27 mouse cellular contexts compared by ENCODE assay signal in genomic region chr3:58881016-58881415, GRCm38 (mm10). TPM values are rescaled to one million over a fixed set of nuclear protein-coding genes. Genes with fewer than 3 reads are reported as not detected.
DNase-seq lines count a peak whose midpoint lies in the region; ATAC-seq and TF ChIP-seq lines count a peak whose summit lies in the region.
"Had no signal": no experiment of that assay in that cellular context is flagged by ENCODE, and none has a peak within 500 bp of the region (broad histone marks: within the 10 kb centered on the region; RNA-seq: fewer than 3 reads in every experiment).

No protein-coding gene starts in this region.

- TF ChIP-seq CTCF in thymus, adult 2 months (IDR thresholded peaks at IDR 0.05; ENCODE audit: borderline replicate concordance, control insufficient read depth, extremely low read depth, insufficient read depth, low read length, poor library complexity): no peak

- WGBS in forebrain, embryonic 12.5 days: 44% methylated on average over 1 of the region's 1 CpGs
- WGBS in forebrain, embryonic 10.5 days: 58% methylated on average over 1 of the region's 1 CpGs
- WGBS in thymus, adult 2 months: 97% methylated on average over 1 of the region's 1 CpGs

- no peak overlapping the region for H3K9ac ChIP-seq in forebrain, embryonic 12.5 days
- H3K9ac ChIP-seq: embryonic facial prominence, embryonic 15.5 days; forebrain, embryonic 13.5 days; heart, embryonic 13.5 days; hindbrain, embryonic 12.5 days had no signal

- H3K4me3 ChIP-seq in forebrain, embryonic 12.5 days (replicated peaks): no peak overlapping the region
- H3K4me3 ChIP-seq in forebrain, embryonic 10.5 days: no peak overlapping the region
- H3K4me3 ChIP-seq in thymus, adult 2 months (ENCODE audit: control insufficient read depth, insufficient read depth, low read length): no peak overlapping the region
- H3K4me3 ChIP-seq: embryonic facial prominence, embryonic 15.5 days; erythroblast, embryonic 14.5 days; forebrain, embryonic 13.5 days; gastrocnemius, adult 2 months; heart, embryonic 13.5 days; hindbrain, embryonic 12.5 days had no signal

- peak; percentile 31 for ATAC-seq in forebrain, embryonic 12.5 days (ENCODE audit: low FRiP score)
- ATAC-seq: CD4-positive, CD25-positive, alpha-beta regulatory T cell, adult 4 months; forebrain, embryonic 13.5 days; hindbrain, embryonic 16.5 days had no signal

- no peaks in the 10 kb centered on the region for H3K36me3 ChIP-seq in forebrain, embryonic 12.5 days (replicated peaks)
- no peaks in the 10 kb centered on the region for H3K36me3 ChIP-seq in forebrain, embryonic 10.5 days (replicated peaks)
- no peaks in the 10 kb centered on the region for H3K36me3 ChIP-seq in thymus, adult 2 months (ENCODE audit: control insufficient read depth, insufficient read depth, low read length)
- H3K36me3 ChIP-seq: embryonic facial prominence, embryonic 15.5 days; G1E; heart, embryonic 13.5 days; hindbrain, embryonic 12.5 days had no signal

- H3K4me2 ChIP-seq in forebrain, embryonic 12.5 days: no peak overlapping the region
- H3K4me2 ChIP-seq: embryonic facial prominence, embryonic 15.5 days; forebrain, embryonic 13.5 days; heart, embryonic 13.5 days; hindbrain, embryonic 12.5 days had no signal

- H3K27me3 ChIP-seq in forebrain, embryonic 12.5 days: no peaks in the 10 kb centered on the region
- H3K27me3 ChIP-seq in forebrain, embryonic 10.5 days (ENCODE audit: poor library complexity, severe bottlenecking): 0 out of 2 replicates have a peak, but pooled peaks cover 7% of the 10 kb centered on the region
- H3K27me3 ChIP-seq in thymus, adult 2 months (ENCODE audit: control insufficient read depth, insufficient read depth, low read length): no peaks in the 10 kb centered on the region
- H3K27me3 ChIP-seq: embryonic facial prominence, embryonic 15.5 days; forebrain, embryonic 13.5 days; heart, embryonic 13.5 days; hindbrain, embryonic 12.5 days had no signal

- H3K4me1 ChIP-seq in forebrain, embryonic 12.5 days: peaks cover 10% of the 10 kb centered on the region
- H3K4me1 ChIP-seq in forebrain, embryonic 10.5 days: peaks cover 47% of the 10 kb centered on the region
- H3K4me1 ChIP-seq in thymus, adult 2 months (replicated peaks; ENCODE audit: control insufficient read depth, insufficient read depth, low read length): no peaks in the 10 kb centered on the region
- H3K4me1 ChIP-seq: embryonic facial prominence, embryonic 15.5 days had no signal

- no peak for TF ChIP-seq POLR2A in thymus, adult 2 months (IDR thresholded peaks at IDR 0.05; ENCODE audit: control insufficient read depth, extremely low read depth, insufficient read depth, low read length, poor library complexity)

- no peak overlapping the region for H3K27ac ChIP-seq in forebrain, embryonic 12.5 days
- H3K27ac ChIP-seq in forebrain, embryonic 10.5 days: no peak overlapping the region
- H3K27ac ChIP-seq in thymus, adult 2 months (ENCODE audit: control insufficient read depth, insufficient read depth, low read length): no peak overlapping the region
- H3K27ac ChIP-seq: embryonic facial prominence, embryonic 15.5 days; forebrain, embryonic 13.5 days; gastrocnemius, adult 2 months; heart, embryonic 13.5 days; hindbrain, embryonic 12.5 days had no signal

- no peaks in the 10 kb centered on the region for H3K9me3 ChIP-seq in forebrain, embryonic 12.5 days
- H3K9me3 ChIP-seq in forebrain, embryonic 10.5 days: no peaks in the 10 kb centered on the region
- H3K9me3 ChIP-seq: embryonic facial prominence, embryonic 15.5 days; forebrain, embryonic 13.5 days; G1E; heart, embryonic 13.5 days; hindbrain, embryonic 12.5 days had no signal

- DNase-seq in embryo, embryonic 10.5 days (ENCODE audit: low spot score): peak; percentile 47
- DNase-seq in embryo, embryonic 10 days (ENCODE audit: low spot score): no peak
- DNase-seq in forebrain, embryonic 10.5 days (ENCODE audit: extremely low spot score, low spot score): no peak
- DNase-seq in Muller cell, postnatal 12 days (ENCODE audit: inconsistent ontology term): peak; percentile 86
- peak; percentile 92 for DNase-seq in retina, postnatal 1 day
- DNase-seq in thymus, adult 2 months: no peak
- DNase-seq: adrenal gland, postnatal 14 days; B cell, adult 2 months; cerebellum, adult 18-20 months; cerebellum, adult 9-11 months; cerebellum, postnatal 36 days; gastrocnemius, adult 2 months; gastrocnemius, postnatal 25 days; heart, adult 11 months; heart, postnatal 36 days; kidney, adult 11 months had no signal

RNA-seq across cellular contexts. Expression of gene Clrn1, which starts 4.1 kb away (rescaled TPM):
- polyA plus RNA-seq in forebrain, embryonic 12.5 days (2016; fragmentation: Nextera tagmentation; extraction: Ambion mirVana): 0.22 and 0.35 TPM in 2 replicates
- polyA plus RNA-seq in forebrain, embryonic 10.5 days (2016; fragmentation: Nextera tagmentation; extraction: Ambion mirVana): 0.15 TPM in 1 of 2 replicates, not detected in the other
- 0.39 TPM in 1 of 2 replicates, not detected in the other for polyA plus RNA-seq in thymus, adult 2 months (2012; rRNA removed)
- polyA plus RNA-seq: CD4-positive, CD25-positive, alpha-beta regulatory T cell, adult 4 months; erythroblast, embryonic 14.5 days; G1E; heart, postnatal 0 days; intestine, embryonic 14.5 days had no signal

RNA-seq across cellular contexts. Expression of gene Mindy4b-ps, which starts 58.9 kb away (rescaled TPM):
- not detected in 2 replicates for polyA plus RNA-seq in forebrain, embryonic 12.5 days (2016; fragmentation: Nextera tagmentation; extraction: Ambion mirVana)
- not detected in 2 replicates for polyA plus RNA-seq in forebrain, embryonic 10.5 days (2016; fragmentation: Nextera tagmentation; extraction: Ambion mirVana)
- polyA plus RNA-seq in thymus, adult 2 months (2012; rRNA removed): not detected in 2 replicates
- polyA plus RNA-seq: CD4-positive, CD25-positive, alpha-beta regulatory T cell, adult 4 months; embryonic facial prominence, embryonic 15.5 days; erythroblast, embryonic 14.5 days; G1E; hindbrain, embryonic 12.5 days; intestine, embryonic 14.5 days had no signal

Comparison
In these comparisons a context has a peak if more than half of its experiments do, and no peak if none do; other contexts are left out.
1. DNase-seq: peak in embryo, embryonic 10.5 days (single experiment), Muller cell, postnatal 12 days (single experiment) and retina, postnatal 1 day (single experiment); none in embryo, embryonic 10 days (single experiment), forebrain, embryonic 10.5 days (single experiment) and thymus, adult 2 months (single experiment).